Mouse (Mus musculus) thymus, adult 18-20 months (tissue): ENCODE results near the gene Il4.

ENCODE experiments used
- DNase-seq, 2 experiments: peaks; one replicate each; pipeline ENCODE4 v3.0.0; 2022; ENCODE audit warnings: mixed read lengths in 2 of 2

Il4 gene

DNA sequence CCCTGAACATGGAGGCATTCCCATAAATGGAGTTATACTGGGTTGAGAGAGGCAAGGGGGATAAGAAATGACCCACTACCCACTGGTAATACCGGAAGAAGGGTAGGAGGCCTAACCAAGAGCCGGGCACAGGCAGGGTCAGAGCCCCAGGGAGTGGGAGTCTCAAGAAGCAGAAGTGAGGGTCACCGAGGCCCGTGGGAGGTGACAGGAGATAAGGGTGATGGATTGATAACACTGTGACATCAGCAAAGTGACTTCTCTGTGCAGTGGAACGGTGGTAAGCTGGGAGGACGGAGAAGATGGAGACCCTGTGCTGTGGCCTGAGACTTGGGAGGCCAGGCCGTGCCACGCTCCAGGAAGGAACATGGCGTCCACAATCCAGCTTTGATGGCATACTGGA is 5.1 kb upstream of the Il4 start:
- DNase-seq, result no peak

- DNase-seq, result no peak
Measured at GRCm38 (mm10) chr11:53622440-53622806, 4.0 kb upstream of the Il4 start.

GRCm38 (mm10) chr11:53621582-53622439 is 3.3 kb upstream of the Il4 start:
- no peak for DNase-seq

DNA sequence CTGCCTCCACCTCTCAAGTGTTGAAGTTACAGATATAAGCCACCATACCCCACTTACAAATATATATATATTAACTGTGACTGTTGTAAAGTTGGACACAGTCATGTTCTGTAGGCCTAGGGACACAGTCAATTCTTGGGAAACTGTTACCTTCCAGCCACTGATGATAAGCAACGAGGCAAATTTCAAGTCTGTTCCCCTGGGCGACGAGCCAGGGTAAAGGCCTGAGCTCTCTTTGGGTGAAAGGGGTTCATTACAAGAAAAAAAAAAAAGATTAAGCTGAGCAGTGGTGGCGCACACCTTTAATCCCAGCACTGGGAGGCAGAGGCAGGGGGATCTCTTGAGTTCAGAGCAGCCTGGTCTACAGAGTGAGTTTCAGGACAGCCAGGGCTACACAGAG is 1.6 kb upstream of the Il4 start:
- DNase-seq, result no peak

- DNase-seq, result no peak
Measured at GRCm38 (mm10) chr11:53619428-53619827, 959 bp upstream of the Il4 start.

DNA sequence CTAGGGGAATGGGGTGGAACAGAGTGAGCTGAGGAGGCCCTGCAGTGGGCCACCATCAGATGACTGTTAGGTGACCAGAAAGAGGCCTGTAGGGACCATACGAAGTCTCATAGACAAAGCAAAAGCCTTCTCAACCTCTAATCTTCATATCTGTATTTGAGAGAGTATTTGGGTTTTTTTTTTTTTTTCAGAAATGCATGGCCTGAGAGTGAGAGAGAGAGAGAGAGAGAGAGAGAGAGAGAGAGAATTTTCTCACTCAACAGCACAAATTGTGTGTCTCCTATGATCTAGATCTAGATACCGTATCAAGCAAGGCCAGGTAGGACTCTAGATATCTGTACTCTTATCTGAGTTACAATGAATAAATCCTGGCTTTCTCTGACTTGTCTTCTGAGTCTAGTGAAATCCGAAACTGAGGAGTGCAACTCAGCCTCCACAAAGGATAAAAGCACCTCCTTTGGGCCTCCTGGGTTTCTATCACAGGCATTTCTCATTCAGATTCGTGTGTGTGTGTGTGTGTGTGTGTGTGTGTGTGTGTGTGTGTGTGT is 833 bp downstream of the Il4 start:
- no peak for DNase-seq

GRCm38 (mm10) chr11:53616748-53617558 is 1.5 kb downstream of the Il4 start:
- no peak for DNase-seq

DNA sequence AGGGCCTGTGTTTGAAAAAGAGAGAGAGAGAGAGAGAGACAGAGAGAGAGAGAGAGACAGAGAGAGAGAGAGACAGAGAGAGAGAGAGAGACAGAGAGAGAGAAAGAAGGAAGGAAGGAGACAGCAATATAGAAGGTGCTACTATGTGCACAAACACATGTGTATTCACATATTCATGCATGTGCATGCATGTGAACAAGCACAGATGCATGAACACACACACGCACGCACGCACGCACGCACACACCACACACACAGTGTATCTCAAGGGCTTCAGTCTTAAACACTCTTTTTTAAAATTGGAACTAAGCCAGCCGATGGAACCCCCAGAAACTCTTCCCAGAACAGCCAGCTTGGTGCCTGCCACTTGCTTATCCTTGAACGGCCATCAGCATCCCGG is 2.9 kb downstream of the Il4 start:
- no peak for DNase-seq

DNA sequence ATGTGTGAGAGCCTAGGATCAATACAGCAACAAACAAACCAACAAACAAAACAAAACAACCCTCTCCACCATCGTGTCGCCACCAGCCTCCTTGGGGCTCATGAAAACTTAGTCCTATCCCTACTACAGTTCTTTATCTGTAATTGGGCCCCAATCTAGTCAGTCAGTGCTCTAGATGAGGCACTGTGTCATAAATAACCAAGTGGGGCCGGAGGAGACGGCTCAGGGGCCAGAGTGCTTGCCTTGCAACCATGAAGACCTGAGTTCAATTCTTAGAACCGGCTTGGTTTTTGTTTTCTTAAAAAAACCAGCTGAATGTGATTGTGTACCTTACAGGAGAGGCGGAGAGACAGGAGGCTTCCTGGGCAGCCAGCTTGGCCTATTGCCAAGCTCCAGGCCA is 3.3 kb downstream of the Il4 start:
- no peak for DNase-seq

DNA sequence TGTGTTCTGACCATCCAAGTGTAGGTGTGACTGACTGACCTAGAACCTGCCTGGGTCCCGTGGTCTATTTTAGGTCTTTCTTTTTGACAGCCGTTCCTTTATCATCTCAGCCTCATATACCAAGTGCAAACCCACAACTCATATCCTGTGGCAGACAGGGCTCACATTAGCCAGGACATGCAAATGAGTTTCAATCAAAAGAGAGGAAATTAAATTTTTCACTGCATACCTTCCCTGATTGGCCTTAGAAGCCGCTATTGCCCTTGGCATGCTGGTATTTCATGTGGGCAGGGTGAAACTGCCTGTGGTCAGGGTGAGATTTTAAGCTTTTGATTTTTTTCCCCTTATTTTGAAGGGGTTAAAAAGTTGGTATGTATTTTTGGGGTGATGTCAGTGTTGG is 8.8 kb downstream of the Il4 start:
- DNase-seq, result no peak

GRCm38 (mm10) chr11:53609231-53609630 is 9.2 kb downstream of the Il4 start:
- DNase-seq, result no peak

DNA sequence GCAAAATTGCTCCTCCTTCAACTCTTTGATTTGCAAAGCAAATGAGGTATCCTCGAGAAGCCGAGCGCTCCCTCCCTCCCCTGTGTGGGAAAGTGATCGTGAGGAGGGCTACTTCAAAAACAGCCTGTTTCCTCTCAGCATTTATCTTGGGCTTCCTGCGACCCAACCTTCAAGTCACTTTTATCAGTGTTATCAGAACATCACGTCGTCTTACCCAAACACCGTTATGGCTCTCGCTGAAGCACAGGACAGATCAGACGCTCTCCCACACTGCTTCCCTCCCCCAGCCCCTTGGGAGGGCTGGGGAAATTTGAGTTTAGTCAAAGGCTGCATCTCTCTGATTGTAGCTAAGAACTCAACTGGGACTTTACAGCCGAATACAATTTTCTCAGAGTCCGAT is 12.9 kb downstream of the Il4 start:
- DNase-seq, result no peak

GRCm38 (mm10) chr11:53604983-53605382 is 13.5 kb downstream of the Il4 start:
- DNase-seq, result no peak

DNA sequence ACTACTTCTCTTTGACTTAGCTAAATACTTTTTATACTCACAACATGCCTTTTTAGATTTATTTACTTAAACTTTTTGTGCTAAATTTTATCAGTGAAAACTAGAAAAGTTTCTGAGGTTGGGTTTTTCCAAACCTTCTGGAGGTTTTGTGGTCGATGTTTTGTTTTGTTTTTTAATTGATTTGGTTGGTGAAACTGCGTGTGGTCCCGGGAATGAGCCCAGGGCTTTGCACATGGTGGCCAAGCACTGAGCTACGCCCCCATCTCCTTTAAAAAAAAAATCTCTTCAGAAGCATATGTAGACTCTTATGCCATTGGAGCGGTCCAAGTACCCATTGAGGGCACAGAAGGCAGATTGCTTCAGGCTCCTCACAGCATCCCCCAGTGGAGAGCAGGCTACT is 27.4 kb downstream of the Il4 start:
- no peak for DNase-seq

DNA sequence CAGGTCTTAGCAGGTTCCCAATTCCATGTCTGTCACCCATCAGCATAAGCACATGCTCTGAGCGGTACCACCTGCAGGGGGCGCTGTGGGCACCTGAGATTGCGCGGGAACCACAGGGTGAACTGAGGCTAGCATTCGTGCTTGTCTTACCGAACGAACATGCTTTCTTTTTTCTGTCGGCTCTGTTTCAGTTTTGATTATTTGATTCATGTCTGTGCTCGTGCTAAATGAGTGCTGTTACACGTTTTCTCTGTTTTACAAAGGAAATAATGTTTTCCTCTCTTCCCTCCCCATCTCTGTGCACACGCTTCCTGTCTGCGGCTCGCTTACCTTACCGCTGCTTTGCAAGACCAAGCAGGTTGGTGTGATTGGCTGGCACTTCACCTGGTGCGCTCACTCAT is 28.1 kb downstream of the Il4 start:
- DNase-seq, result peak; percentile 23 to 31

- DNase-seq, result no peak
Measured at GRCm38 (mm10) chr11:53588279-53588678, 30.2 kb downstream of the Il4 start.

GRCm38 (mm10) chr11:53585510-53585909 is 33.0 kb downstream of the Il4 start:
- DNase-seq, result no peak

DNA sequence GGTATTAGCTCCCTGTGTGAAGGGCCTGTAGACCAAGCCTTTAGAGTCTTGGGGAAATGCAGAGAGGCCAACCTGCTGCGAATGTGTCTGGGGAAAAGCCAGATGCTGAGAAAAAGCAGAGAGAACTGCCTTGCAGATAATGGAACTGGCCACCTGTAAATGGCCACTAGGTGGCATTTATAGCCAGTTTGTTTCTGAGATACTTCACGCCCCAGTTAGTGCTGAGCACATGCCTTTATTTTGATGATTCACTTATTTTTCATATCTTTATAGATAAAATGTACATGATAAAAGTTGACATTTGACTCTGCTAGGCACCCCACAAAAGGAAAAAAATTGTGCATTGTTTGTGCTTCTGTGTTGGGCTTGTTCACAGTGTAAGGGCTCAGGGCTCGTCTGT is 33.6 kb downstream of the Il4 start:
- no peak for DNase-seq

GRCm38 (mm10) chr11:53583151-53583550 is 35.3 kb downstream of the Il4 start:
- DNase-seq, result no peak

DNA sequence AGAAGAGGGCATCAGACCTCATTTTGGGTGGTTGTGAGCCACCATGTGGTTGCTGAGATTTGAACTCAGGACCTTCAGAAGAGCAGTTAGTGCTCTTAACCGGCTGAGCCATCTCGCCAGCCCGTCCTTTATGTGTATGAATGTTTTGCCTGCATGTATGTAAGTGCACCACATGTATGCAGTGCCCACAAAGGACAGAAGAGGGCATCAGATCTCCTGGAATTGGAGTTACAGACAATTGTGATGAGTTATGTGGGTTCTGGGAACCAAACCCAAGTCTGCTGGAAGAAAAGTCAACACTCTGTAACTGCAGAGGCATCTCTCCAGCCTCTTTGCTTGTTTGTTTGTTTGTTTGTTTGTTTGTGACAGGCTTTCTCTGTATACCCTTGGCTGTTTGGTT is 37.9 kb downstream of the Il4 start:
- DNase-seq, result no peak

DNA sequence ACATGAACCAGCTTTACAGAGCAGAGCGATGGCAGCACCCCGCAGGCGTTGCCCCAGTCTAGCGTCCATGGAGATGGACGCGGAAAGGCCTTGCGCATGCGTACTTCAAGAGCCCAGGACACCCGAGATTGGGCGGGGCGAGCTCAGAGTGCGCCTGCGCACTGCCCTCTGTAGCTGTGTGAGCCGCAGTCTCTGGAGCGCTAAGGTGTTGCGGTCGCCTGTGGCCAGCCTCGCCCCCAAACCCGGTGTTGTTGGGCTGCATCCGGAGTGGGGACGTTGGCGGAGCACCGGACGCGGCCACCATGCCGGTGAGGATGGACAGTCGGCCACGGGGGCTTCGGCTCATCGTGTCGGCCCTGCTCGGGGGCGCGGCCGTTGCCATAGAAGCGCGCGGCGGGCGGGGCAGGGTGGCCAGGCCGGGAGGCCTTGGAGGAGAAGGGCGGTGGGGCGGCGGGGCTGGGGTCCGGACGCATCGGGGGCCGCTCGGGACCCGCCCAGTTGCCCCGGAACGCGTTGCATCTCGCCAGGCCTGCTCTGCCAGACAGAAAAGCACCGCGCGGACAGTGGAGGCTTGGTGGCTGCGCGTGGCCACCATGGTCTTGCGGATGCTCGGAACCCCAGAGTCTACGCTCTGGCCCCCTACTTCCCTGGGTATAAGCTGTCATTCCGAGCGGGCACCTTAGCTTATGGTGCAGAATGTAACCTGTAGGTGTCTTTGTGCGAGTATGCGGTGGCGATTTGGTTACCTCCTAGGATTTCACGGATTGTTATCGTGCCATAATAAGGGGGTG is 51.0 kb downstream of the Il4 start, which contains the start of gene Kif3a:
Gene Kif3a (plus strand): TSS at position 156 of the 791 bp plus-strand sequence.
- peak; percentile 84 to 87 for DNase-seq

DNA sequence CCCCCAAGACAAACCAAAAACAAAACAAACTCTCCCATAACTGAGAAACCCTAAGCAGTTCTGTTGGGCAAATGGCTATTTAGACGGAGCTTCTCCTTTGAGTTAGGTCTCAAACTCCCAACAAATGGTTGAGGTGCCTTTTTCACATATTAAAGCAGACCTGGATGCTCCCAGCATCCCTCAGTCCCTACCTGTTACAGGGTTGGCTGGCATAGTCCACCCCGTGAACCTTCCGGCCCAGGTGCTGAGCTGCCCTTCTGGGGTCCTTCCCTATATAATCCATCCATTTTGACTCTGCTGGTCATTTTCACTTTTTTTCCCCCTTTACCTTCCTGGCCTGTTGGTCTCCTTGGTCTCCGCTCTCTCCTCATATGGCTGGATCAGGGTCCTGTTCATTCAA is 51.8 kb downstream of the Il4 start:
- no peak for DNase-seq

DNA sequence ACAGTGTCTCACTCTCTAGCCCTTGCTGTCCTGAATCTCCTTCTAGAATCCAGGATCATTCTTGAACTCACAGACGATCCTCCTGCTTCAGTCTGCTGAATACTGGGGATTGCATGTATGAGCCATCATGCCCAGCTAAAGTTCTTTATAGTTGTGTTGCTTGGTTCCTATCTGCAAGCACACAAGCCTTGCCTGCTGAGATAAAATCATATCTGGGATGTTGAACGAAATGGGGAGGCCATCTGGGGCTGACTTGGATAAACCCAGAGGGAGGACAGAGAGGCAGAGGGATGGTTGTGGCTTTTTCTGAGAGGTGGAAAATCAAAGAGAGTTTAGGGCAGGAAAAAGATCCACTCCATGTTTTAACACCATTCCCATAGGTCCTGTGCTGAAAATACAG is 56.5 kb downstream of the Il4 start:
- no peak for DNase-seq
